Mouse (Mus musculus) CH12F3 (cell line): ENCODE results near the gene Mx1.

Experiments used
- in situ Hi-C: fragments of 300-500 bp; cut with MboI; formaldehyde crosslinking; loops from 2 replicates; pipeline ENCODE4 v1.14.3; 2020; ENCODE audit warnings: low sequenced_read_pairs

Gene Mx1

DNA sequence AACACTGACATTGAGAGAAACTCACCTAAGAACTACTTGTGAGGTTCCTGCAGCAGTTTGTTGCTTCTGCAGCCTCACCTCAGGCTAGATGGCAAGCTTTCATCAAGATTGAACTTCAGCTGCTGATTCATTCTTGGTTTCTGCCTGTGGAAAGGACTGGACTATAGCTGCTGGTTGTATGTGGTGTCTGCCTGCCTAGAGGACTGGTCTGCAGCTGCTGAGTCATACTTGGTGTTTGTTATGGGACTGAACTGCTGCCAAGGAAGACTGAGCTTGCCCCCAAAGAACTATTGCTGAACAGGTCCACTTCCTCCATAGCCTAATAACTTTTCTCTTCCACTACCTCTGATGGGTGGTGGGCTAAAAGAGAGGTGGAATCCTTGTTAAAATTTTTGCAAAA, 15.3 kb downstream of the Mx1 start:
- in situ Hi-C loops, result loop anchor here (10.0 kb wide), 1 partner anchor 147 kb away; no protein-coding TSS in a partner anchor

GRCm38 (mm10) chr16:97443670-97444263, 18.9 kb downstream of the Mx1 start:
- in situ Hi-C loops, result loop anchor here (10.0 kb wide), 1 partner anchor 151 kb away; no protein-coding TSS in a partner anchor

DNA sequence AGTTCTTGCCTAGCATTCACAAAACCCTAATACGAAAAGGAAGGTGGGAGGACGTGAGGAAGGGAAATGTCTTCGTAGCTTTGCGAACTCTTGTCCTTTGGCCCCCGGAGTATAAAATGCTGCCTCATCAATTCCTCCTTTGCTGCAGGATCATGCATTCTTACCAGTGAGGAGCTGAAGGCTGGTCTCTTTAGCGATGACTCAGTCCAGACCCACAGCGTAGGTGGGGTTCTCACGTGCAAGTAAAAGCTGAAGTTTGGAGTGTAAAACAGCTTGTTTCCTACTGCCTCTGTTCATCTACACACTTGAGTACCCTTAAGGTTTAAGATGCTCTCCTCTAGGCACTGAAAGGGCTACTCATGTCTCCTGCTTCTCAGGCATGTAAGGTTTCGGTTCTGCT, 20.7 kb downstream of the Mx1 start:
- in situ Hi-C loops, result loop anchor here (10.0 kb wide), 1 partner anchor 153 kb away; no protein-coding TSS in a partner anchor

DNA sequence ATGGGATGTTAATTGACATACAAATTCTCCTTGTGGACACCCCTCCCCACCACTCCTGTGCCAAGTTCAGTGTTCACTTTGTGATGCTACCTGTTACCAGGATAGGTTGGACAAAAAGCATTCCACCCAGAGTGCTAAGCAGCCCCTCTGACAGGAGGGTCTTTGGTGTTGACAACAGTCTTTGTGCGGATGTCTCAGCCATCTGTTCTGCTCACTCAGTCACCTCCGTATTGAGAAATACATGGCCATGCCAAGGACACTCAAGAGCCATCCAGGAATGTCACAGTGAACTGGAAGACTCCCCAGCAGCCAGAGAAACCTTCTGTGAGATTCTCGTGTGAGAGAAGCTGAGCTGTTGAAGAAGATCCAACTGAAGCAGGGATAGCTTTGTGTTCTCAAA, 24.5 kb downstream of the Mx1 start:
- in situ Hi-C loops, result no loop called here

DNA sequence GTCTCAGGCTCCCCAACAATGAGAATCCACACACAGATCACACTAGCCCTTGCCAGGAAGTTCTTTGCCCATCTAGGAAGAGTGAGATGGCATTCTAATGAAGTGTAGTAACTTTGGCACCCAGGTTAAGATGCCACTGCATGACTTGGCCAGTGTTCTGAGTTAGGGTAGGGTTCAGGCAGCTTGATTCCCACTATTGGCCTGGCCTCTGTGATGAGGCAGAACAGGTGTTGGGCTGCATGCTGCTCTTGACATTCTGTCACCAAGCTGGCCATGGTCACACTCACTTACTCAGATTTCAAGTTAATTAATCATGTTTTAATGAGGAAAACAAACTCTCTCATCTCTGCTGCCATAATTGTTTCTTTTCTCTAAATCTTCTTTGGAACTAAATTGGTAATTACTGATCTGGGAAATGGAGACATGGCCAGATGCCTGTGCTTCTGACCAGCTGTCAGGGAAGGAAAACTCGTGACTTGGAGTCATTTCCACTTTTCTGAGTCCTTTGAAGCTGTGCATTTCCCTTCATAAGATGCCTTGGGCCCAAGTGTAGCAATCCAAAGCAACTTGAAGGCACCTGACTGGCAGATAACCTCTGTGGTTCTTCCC, 25.2 kb downstream of the Mx1 start:
- in situ Hi-C loops, result no loop called here

GRCm38 (mm10) chr16:97434206-97434605, 28.5 kb downstream of the Mx1 start:
- in situ Hi-C loops, result no loop called here

DNA sequence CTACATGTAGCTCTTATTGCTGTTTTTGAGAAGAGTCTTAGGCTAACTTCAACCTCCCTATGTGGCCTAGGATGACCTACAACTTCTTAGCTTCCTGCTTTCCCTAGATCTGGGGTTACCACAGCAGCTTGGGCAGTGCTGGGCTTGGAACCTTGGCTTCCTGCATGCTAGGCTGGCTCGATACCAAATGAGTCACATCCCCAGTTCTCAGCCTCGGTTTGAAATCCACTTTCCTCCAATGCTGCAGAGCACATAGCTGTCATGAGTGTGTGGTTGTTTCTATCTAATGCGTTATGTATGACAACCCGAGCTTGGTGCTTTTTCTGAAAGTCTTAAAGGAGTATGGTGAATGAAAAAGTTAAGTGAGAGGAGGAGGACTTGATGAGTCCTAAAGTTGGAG, 31.4 kb downstream of the Mx1 start:
- in situ Hi-C loops, result no loop called here

GRCm38 (mm10) chr16:97430091-97430490, 32.6 kb downstream of the Mx1 start:
- in situ Hi-C loops, result no loop called here

DNA sequence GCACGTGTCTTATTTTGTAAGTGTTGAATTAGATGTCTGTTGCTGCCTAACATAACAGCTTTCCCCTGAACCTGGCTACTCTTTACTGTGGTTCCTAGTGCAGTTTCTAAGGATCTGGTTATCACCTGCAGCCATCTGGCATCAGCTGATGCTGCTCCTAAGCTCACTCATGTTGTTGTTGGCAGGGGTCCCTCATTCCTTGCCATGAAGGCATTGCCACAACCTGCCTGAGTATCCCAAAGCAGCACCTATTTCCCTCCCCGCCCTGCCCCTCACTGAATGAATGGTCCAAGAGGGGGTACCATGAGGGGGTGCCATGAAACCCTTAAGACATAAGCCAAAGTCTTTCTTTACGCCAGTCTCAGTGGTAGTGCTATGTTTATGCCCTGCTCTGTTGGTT, 34.7 kb downstream of the Mx1 start:
- in situ Hi-C loops, result no loop called here

- in situ Hi-C loops, result no loop called here
Measured at GRCm38 (mm10) chr16:97423627-97424026, 39.1 kb downstream of the Mx1 start.

DNA sequence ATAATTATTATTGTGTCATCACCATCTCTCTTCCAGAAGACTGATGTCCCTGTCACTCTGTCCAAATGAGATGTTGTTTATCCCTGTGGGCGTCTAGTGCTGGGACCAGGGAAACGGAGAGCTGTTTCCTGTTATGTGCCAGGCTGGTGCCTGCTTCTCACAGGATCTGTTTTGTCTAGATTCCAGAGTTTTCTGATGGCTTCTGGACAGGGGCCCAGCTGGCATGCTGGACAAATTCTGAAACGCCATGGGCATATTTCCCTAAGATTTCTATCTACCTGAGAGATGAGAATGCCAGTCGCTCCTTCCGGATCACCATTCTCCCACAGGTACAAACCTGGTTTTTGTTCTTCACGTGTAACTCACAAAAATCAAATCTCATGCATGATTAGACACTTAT, 41.0 kb downstream of the Mx1 start:
- in situ Hi-C loops, result no loop called here

GRCm38 (mm10) chr16:97418749-97419453, 43.8 kb downstream of the Mx1 start:
- in situ Hi-C loops, result no loop called here

GRCm38 (mm10) chr16:97417896-97418542, 44.7 kb downstream of the Mx1 start:
- in situ Hi-C loops, result no loop called here

DNA sequence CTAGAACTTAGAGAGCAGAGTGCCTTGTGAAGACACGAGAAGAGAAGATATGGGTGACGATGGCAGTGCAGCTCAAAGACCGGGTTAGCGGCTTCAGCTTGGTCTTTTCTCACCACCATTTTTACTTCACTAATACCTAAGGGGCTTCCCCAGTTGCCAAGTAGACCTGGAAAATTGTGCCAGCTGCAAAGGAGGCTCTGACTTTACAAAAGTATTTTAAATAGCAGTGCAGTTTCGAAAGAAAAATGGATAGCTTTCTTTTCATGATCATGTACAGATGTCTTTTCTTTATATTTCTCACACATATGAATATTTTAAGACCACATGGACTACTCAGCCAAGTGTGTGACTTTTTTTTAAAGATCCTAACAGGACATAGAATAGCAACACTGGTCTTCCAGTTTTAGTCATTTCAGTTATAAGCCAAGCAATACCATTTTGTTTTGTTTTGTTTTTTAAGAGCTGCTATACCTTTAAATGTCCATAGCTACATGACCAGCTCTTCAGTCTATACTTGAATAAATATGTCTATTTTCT, 57.2 kb downstream of the Mx1 start:
- in situ Hi-C loops, result no loop called here

DNA sequence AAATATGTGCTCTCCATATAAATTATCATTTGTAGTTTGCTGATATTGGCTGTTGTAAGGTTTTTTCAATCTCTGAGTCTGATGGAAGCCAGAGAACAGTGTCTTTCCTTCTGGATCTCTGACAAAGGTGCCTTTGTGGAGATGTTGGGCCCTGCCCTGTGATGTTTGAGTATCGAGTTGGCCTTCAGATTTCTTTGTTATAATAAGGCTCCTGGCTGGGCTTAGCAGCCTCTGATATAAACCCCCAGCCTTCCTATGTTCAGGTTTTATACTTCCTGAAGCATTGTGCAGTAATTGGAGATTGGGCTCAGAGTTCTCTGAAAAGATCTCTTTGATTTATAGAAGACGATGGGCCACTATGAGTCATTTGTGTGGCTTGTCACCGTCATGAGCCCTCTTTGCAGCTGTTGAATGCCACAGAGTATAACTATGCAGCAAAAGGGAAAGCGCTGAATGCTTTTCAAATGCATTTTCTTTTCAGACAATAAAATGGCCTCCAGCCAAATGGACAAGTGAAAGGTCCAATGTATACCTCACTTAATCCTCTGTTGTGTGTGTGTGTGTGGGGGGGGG, 60.4 kb downstream of the Mx1 start:
- in situ Hi-C loops, result no loop called here

GRCm38 (mm10) chr16:97401741-97402140, 61.0 kb downstream of the Mx1 start:
- in situ Hi-C loops, result no loop called here

DNA sequence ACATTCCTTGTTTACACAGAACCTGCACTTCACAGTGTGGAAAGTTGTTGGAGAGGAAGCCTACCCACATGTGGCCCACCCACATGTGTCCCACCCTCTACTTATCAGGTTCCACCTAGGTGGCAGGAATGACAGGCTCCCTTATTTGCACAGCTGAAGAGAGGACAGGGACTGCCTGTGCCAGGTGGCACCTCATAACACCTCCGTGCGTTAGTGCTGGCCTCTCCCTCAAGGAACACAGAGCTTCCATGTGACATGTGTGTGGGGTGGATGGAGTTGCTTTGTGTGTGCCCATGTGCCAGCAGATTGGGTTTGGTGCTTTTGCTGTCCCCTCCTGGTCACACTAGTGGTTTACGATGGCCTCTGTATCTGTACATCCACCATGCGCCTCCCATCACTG, 62.7 kb downstream of the Mx1 start:
- in situ Hi-C loops, result no loop called here

DNA sequence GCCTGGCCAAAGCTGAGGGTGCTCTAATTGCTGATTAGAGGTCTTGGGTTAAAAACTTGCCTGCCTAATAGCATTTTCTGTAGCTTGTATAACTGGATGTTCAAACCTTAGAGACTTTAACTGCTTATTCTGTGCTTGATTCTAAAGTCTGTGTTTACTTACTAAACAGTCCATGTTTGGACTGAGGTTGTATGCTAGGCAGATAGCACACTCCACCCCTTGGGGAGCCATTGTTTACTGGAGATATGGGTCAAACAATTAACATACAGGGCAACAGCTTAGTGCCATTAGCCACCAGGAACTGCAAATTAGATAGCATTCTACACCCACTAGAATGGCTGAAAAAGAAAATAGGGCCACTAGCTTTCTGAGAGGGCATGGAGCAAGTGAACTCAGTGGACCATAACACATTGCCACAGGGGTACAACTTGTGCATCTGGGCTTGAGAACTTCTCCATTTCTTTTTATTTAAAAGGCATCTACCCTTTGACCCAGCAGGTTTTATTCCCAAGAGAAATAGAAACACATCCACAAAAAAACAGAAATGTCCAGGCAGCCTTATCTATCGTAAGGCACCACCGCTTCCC, 64.7 kb downstream of the Mx1 start:
- in situ Hi-C loops, result no loop called here
